ENCODE assay signal across 12 mouse cellular contexts in the genomic region with DNA sequence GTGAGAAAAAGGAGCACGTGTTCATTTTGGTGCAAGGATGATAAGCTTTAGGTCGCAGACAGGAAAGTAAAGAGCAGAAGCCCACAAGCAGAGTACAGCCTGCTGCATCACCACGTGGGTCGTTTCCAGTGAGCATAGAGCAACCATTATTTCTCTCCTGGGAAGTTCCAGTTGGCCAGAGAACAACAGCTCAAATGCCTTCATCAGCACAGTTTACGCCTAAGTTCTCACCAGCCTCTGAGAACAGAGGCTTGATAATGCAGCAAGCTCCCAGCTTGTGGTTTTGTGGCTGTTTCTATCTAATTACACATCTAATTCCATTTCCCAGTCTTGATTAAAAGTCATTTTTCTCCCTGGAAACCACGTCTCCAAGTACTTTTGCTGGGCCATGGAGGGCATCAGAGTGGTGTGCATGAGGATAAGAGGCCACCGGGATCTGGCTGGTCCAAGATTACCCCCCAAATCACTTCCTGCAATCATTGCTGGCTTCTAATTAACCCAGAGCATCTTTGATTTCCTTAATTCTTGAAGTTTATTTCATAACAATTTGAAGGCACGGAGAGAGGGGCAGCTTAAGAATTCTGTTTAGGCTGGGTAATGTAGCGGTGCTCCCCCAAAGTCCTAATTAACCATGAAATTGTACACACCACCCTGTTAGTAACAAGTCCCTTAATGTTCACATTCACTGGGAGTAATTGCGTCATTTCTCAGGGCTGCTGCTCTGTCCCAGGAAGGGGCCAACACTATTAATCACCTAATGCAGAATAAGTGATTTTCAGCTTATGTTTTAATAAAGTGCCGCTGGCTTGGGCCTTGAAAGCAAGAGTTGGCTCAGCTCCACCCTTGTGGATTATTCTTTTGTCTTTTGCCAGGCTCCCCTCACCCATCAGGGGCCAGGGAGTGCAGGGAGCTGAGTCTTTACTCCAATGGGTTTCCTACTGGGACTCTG.
DNase-seq lines count a peak whose midpoint lies in the region; ATAC-seq lines count a peak whose summit lies in the region.
"Had no signal": no experiment of that assay in that cellular context is flagged by ENCODE, and none has a peak within 500 bp of the region (broad histone marks: within the 10 kb centered on the region; RNA-seq: fewer than 3 reads in every experiment).

No protein-coding gene starts in this region.

- no peak for DNase-seq in hindbrain, embryonic 11.5 days (ENCODE audit: low spot score)
- DNase-seq in hindbrain, embryonic 10.5 days (ENCODE audit: low spot score), result no peak
- DNase-seq in midbrain, embryonic 11.5 days (ENCODE audit: low spot score, missing footprints), result no peak
- DNase-seq in yolk sac, embryonic 10.5 days (ENCODE audit: low spot score), result no peak
- DNase-seq in testis, postnatal 10 days (ENCODE audit: low spot score), result no peak
- DNase-seq: cerebellum, postnatal 14 days; gastrocnemius, postnatal 14 days; thymus, postnatal 36 days had no signal

- 62% methylated on average over 11 of the region's 11 CpGs for WGBS in hindbrain, embryonic 11.5 days
- 69% methylated on average over 11 of the region's 11 CpGs for WGBS in hindbrain, embryonic 10.5 days
- 45% methylated on average over 11 of the region's 11 CpGs for WGBS in midbrain, embryonic 13.5 days
- 57% methylated on average over 11 of the region's 11 CpGs for WGBS in midbrain, embryonic 11.5 days
- WGBS in hindbrain, embryonic 13.5 days, result 45% methylated on average over 11 of the region's 11 CpGs
- WGBS in neural tube, embryonic 15.5 days, result 25% methylated on average over 11 of the region's 11 CpGs

- no peak overlapping the region for H3K4me2 ChIP-seq in hindbrain, embryonic 11.5 days (replicated peaks; ENCODE audit: low read depth, low read length)
- no peak overlapping the region for H3K4me2 ChIP-seq in midbrain, embryonic 13.5 days (replicated peaks)
- H3K4me2 ChIP-seq in midbrain, embryonic 11.5 days, result no peak overlapping the region
- no peak overlapping the region for H3K4me2 ChIP-seq in hindbrain, embryonic 13.5 days
- H3K4me2 ChIP-seq in neural tube, embryonic 15.5 days, result no peak overlapping the region
- H3K4me2 ChIP-seq: intestine, embryonic 15.5 days had no signal

- peak; percentile 67 for ATAC-seq in hindbrain, embryonic 11.5 days (ENCODE audit: low FRiP score)
- ATAC-seq in midbrain, embryonic 13.5 days, result peak; percentile 69
- no peak for ATAC-seq in midbrain, embryonic 11.5 days (ENCODE audit: low FRiP score)
- peak; percentile 86 for ATAC-seq in hindbrain, embryonic 13.5 days (ENCODE audit: low FRiP score)
- peak; percentile 79 for ATAC-seq in neural tube, embryonic 15.5 days (ENCODE audit: low FRiP score)
- ATAC-seq: intestine, embryonic 15.5 days had no signal

- H3K36me3 ChIP-seq in hindbrain, embryonic 11.5 days (ENCODE audit: control insufficient read depth, insufficient read depth, low read length), result no peaks in the 10 kb centered on the region
- no peaks in the 10 kb centered on the region for H3K36me3 ChIP-seq in hindbrain, embryonic 10.5 days
- H3K36me3 ChIP-seq in midbrain, embryonic 13.5 days, result no peaks in the 10 kb centered on the region
- no peaks in the 10 kb centered on the region for H3K36me3 ChIP-seq in midbrain, embryonic 11.5 days (ENCODE audit: control insufficient read depth, insufficient read depth, low read length)
- no peaks in the 10 kb centered on the region for H3K36me3 ChIP-seq in hindbrain, embryonic 13.5 days
- H3K36me3 ChIP-seq in neural tube, embryonic 15.5 days, result no peaks in the 10 kb centered on the region
- H3K36me3 ChIP-seq: intestine, embryonic 15.5 days had no signal

- no peaks in the 10 kb centered on the region for H3K9me3 ChIP-seq in hindbrain, embryonic 11.5 days (ENCODE audit: control insufficient read depth, low read length)
- no peaks in the 10 kb centered on the region for H3K9me3 ChIP-seq in hindbrain, embryonic 10.5 days
- H3K9me3 ChIP-seq in midbrain, embryonic 13.5 days, result no peaks in the 10 kb centered on the region
- no peaks in the 10 kb centered on the region for H3K9me3 ChIP-seq in midbrain, embryonic 11.5 days (ENCODE audit: control insufficient read depth, low read length)
- H3K9me3 ChIP-seq in hindbrain, embryonic 13.5 days, result no peaks in the 10 kb centered on the region
- no peaks in the 10 kb centered on the region for H3K9me3 ChIP-seq in neural tube, embryonic 15.5 days (replicated peaks)
- H3K9me3 ChIP-seq: intestine, embryonic 15.5 days had no signal

- H3K27ac ChIP-seq in hindbrain, embryonic 11.5 days (ENCODE audit: low read depth, low read length), result no peak overlapping the region
- H3K27ac ChIP-seq in hindbrain, embryonic 10.5 days, result no peak overlapping the region
- H3K27ac ChIP-seq in midbrain, embryonic 13.5 days, result no peak overlapping the region
- no peak overlapping the region for H3K27ac ChIP-seq in midbrain, embryonic 11.5 days (ENCODE audit: low read depth, low read length)
- H3K27ac ChIP-seq in hindbrain, embryonic 13.5 days, result peak overlapping the region; percentile 36; the same call in 1 of the 2 replicates
- peak overlapping the region; percentile 54 for H3K27ac ChIP-seq in neural tube, embryonic 15.5 days (replicated peaks)
- H3K27ac ChIP-seq: intestine, embryonic 15.5 days had no signal

- H3K9ac ChIP-seq in hindbrain, embryonic 11.5 days (ENCODE audit: low read depth, low read length), result no peak overlapping the region
- H3K9ac ChIP-seq in midbrain, embryonic 13.5 days (replicated peaks), result no peak overlapping the region
- H3K9ac ChIP-seq in midbrain, embryonic 11.5 days (ENCODE audit: low read length), result no peak overlapping the region
- H3K9ac ChIP-seq in hindbrain, embryonic 13.5 days, result no peak overlapping the region
- no peak overlapping the region for H3K9ac ChIP-seq in neural tube, embryonic 15.5 days (replicated peaks)
- H3K9ac ChIP-seq: intestine, embryonic 15.5 days had no signal

- H3K4me3 ChIP-seq in hindbrain, embryonic 11.5 days (ENCODE audit: low read depth, low read length), result no peak overlapping the region
- no peak overlapping the region for H3K4me3 ChIP-seq in hindbrain, embryonic 10.5 days
- no peak overlapping the region for H3K4me3 ChIP-seq in midbrain, embryonic 13.5 days (replicated peaks)
- no peak overlapping the region for H3K4me3 ChIP-seq in midbrain, embryonic 11.5 days (ENCODE audit: low read depth, low read length)
- no peak overlapping the region for H3K4me3 ChIP-seq in hindbrain, embryonic 13.5 days
- H3K4me3 ChIP-seq in neural tube, embryonic 15.5 days (replicated peaks), result no peak overlapping the region
- H3K4me3 ChIP-seq: intestine, embryonic 15.5 days had no signal

- no peaks in the 10 kb centered on the region for H3K27me3 ChIP-seq in hindbrain, embryonic 11.5 days (ENCODE audit: control insufficient read depth, insufficient read depth, low read length)
- no peaks in the 10 kb centered on the region for H3K27me3 ChIP-seq in hindbrain, embryonic 10.5 days (ENCODE audit: insufficient read depth, poor library complexity, severe bottlenecking)
- no peaks in the 10 kb centered on the region for H3K27me3 ChIP-seq in midbrain, embryonic 13.5 days
- no peaks in the 10 kb centered on the region for H3K27me3 ChIP-seq in midbrain, embryonic 11.5 days (ENCODE audit: control insufficient read depth, insufficient read depth, low read length)
- no peaks in the 10 kb centered on the region for H3K27me3 ChIP-seq in hindbrain, embryonic 13.5 days
- no peaks in the 10 kb centered on the region for H3K27me3 ChIP-seq in neural tube, embryonic 15.5 days (replicated peaks)
- H3K27me3 ChIP-seq: intestine, embryonic 15.5 days had no signal

- no peaks in the 10 kb centered on the region for H3K4me1 ChIP-seq in hindbrain, embryonic 11.5 days (replicated peaks; ENCODE audit: control insufficient read depth, insufficient read depth, low read length)
- H3K4me1 ChIP-seq in hindbrain, embryonic 10.5 days (replicated peaks), result 0 out of 2 replicates have a peak, but pooled peaks cover 5% of the 10 kb centered on the region
- peaks cover 19% of the 10 kb centered on the region for H3K4me1 ChIP-seq in midbrain, embryonic 13.5 days (replicated peaks)
- H3K4me1 ChIP-seq in midbrain, embryonic 11.5 days (ENCODE audit: control insufficient read depth, insufficient read depth, low read length), result no peaks in the 10 kb centered on the region
- peaks cover 26% of the 10 kb centered on the region for H3K4me1 ChIP-seq in hindbrain, embryonic 13.5 days (replicated peaks)
- peaks cover 24% of the 10 kb centered on the region for H3K4me1 ChIP-seq in neural tube, embryonic 15.5 days
- H3K4me1 ChIP-seq: intestine, embryonic 15.5 days had no signal

Comparison
In these comparisons a context has a peak if more than half of its experiments do, and no peak if none do; other contexts are left out.
1. H3K27ac ChIP-seq: peak in hindbrain, embryonic 13.5 days (single experiment) and neural tube, embryonic 15.5 days (single experiment); none in hindbrain, embryonic 11.5 days (single experiment), hindbrain, embryonic 10.5 days (single experiment), midbrain, embryonic 13.5 days (single experiment) and midbrain, embryonic 11.5 days (single experiment).